Mouse (Mus musculus) embryonic fibroblast, embryonic 13.5 days (primary cell): ENCODE results near the gene Ddx39b.

Experiments
- CTCF ChIP-seq: IDR thresholded peaks from 2 replicates; pipeline ENCODE4 v1.5.1; 2011; ENCODE audit warnings: mild to moderate bottlenecking, control low read depth, low read length, moderate library complexity, borderline replicate concordance; ENCODE audit not compliant: insufficient read depth
- POLR2A ChIP-seq: IDR thresholded peaks from 2 replicates; pipeline ENCODE4 v1.6.1; 2011; ENCODE audit warnings: low read depth, mild to moderate bottlenecking, control low read depth, low read length, moderate library complexity

- TF ChIP-seq CTCF, result no peak
- no peak for TF ChIP-seq POLR2A
These were observed 1.8 kb upstream of the Ddx39b start for GRCm38 (mm10) chr17:35239700-35240099.
